Mouse (Mus musculus) cortical plate, adult 2 months (tissue): ENCODE results near the gene Nudt16. TPM values are rescaled to one million over a fixed set of nuclear protein-coding genes. Genes with fewer than 3 reads are reported as not detected.
"Not testable (repeated sequence)": the region's sequence is repeated elsewhere in the genome, so short reads cannot be mapped to it uniquely, and the experiment has no call there.

Experiments used
- H3K27ac ChIP-seq: fragments of 200-500 bp; 2 replicates; pipeline ENCODE4 v1.5.1; 2012; ENCODE audit warnings: low read length, control low read depth, inconsistent platforms; ENCODE audit not compliant: insufficient read depth
- H3K4me1 ChIP-seq: fragments of 200-500 bp; 2 replicates; pipeline ENCODE4 v1.6.1; 2011; ENCODE audit warnings: low read length; ENCODE audit not compliant: control insufficient read depth, insufficient read depth
- H3K4me3 ChIP-seq: fragments of 200-500 bp; 2 replicates; pipeline ENCODE4 v1.5.1; 2011; ENCODE audit warnings: mild to moderate bottlenecking, low read length, control low read depth; ENCODE audit not compliant: insufficient read depth
- CTCF ChIP-seq: fragments of 200-500 bp; IDR thresholded peaks from 2 replicates; pipeline ENCODE4 v1.5.1; 2011; ENCODE audit warnings: mild to moderate bottlenecking, control low read depth, low read length; ENCODE audit not compliant: insufficient read depth; ENCODE audit errors: extremely low read depth
- POLR2A ChIP-seq: fragments of 200-500 bp; IDR thresholded peaks from 2 replicates; pipeline ENCODE4 v1.6.1; 2011; ENCODE audit warnings: mild to moderate bottlenecking, low read length, control low read depth; ENCODE audit not compliant: insufficient read depth; ENCODE audit errors: extremely low read depth
- polyA plus RNA-seq: library from polyadenylated mRNA; depleted of rRNA; stranded (reverse); fragments of >200 nt; gene quantifications from 2 replicates; pipeline ENCODE4 v1.2.3, GENCODE M21; 2012; rRNA removed

Nudt16 gene
- polyA plus RNA-seq = 17.7 and 20.2 TPM in 2 replicates

DNA sequence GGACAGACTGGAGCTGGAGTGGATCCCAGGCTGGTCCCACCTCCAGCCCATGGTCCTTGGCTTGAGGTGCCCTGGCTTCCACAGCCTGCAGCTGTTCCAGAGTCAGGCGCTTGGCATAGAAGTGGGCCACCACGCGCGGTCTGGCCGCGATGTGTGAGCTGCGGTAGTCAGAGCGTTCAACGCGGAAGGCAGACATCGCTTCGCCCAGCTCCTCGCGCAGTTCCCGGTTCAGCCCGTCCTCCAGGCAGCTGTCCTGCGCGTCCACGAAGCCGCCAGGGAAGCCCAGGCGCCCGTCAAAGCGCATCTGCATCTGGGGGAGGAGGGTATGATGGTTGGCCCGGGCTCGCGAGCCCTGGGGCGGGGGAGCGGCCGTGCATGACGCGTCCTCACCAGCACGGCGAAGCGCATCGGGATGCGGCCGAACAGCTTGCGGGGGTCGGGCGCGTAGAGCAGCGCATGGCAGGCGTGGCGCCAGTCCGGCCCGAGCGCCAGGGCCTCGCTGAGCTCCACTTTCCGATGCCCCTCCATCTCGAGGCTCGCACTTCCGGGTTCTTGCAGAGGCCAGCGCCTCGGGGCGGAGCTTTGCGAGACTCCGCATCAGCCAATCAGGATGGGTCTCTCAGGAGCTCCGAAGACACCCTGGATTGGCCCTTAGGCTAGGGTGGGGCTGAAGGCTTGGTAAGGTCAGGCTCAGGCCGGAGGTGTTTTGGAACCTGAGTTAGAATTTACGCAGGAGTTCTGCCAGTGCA, at the start of gene Nudt16:
Gene Nudt16, minus strand, starts transcription at position 572 of the 749 bp plus-strand sequence.
- peak within 1 kb of the TSS; percentile 77 for H3K4me3 ChIP-seq
- H3K4me1 ChIP-seq = peaks cover 2% of the 10 kb centered on the region
- TF ChIP-seq CTCF (no peak), POLR2A (peak; percentile 55; the same call in 1 of the 2 replicates)
- peak within 1 kb of the TSS; percentile 94 for H3K27ac ChIP-seq

DNA sequence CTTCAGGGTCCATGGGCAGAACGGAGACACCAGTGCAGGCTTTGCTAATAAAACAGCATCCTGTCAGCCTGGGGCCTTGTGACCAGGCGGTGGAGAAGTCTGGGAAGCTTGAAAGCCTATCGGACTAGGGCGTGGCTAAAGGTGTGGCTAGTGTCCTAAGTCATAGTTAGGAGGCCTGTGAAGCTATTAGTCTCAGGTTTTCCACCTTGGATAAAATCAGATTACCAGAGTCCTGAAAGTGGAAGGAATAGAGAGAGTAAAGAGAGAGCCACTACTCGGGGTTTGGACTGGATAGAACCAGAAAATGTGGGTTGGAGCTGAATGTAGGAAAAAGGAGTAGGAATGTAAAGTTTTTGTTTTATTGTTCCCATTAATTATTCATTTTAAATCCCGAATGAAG, 13.4 kb upstream of the Nudt16 start, which contains the start of gene 1700080E11Rik:
Gene 1700080E11Rik, minus strand, starts transcription at position 101 of the 400 bp plus-strand sequence.
- Histone ChIP-seq H3K4me1 (no peaks in the 10 kb centered on the region), H3K27ac (no peak within 1 kb of the TSS), H3K4me3 (no peak within 1 kb of the TSS)
- TF ChIP-seq POLR2A (no peak), CTCF (no peak)

DNA sequence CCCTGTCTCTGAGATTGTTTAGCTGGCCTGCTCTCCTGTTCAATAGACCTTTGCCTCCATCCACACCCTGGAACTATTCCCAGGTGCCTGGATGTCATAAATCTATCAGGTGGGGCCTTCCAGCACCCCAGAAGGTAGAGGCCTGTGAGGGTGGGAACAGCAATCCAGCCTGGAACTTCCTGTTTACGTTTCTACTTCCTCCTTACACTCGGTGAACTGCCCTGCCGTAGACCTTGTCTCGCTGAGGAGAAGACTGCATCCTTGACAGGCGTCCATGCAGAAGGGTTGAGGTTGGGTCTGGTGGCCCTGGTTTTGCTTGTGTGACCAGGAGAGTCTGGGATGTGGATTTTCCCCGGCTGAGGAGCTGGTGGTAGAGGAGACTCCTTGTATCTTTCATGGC, 7.6 kb upstream of the Nudt16 start:
- Histone ChIP-seq H3K4me1 (no peaks in the 10 kb centered on the region), H3K4me3 (no peak overlapping the region), H3K27ac (no peak overlapping the region)
- TF ChIP-seq CTCF = no peak
- no peak for TF ChIP-seq POLR2A

DNA sequence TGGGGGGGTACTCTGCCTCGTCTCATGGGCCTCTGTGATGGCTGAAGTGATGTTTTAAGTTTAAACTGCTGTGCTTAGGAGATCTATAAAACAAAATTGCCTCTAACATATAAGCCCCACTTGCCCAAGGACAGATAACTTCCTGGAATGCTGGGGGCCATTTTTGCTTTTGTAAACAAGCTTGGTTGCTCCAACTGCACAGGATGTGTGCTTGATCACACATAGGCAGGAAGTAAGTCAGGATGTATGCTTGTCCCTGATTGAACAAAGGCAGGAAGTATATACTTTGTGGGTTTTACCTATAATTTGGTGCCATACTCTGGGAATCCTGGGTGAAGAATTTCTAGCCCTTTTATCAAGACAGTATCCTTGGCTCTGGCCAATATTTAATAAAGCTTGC, 4.8 kb upstream of the Nudt16 start:
- H3K4me3 ChIP-seq = no peak overlapping the region
- no peak for TF ChIP-seq CTCF
- no peak for TF ChIP-seq POLR2A
- peaks cover 2% of the 10 kb centered on the region; the same call in 1 of the 2 replicates for H3K4me1 ChIP-seq
- no peak overlapping the region for H3K27ac ChIP-seq

DNA sequence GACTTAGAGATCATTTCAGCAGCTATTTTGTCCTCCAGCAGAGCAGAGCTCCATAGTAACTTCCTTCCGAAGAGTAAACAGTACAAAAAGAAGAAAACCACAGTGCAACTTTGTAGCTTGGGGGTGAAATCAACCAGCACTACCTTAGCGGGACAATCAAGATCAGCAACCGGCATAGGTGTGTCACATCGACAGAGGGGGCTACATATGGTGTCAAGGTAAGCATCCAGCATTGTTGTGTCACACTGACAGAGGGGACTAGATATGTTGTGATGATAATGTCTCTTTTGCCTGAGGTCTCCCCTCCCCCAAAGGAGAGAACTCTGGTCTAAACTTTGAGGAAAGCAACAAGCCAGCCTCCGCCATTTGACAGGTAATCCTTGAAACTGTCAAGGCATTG, 2.9 kb upstream of the Nudt16 start:
- TF ChIP-seq POLR2A (no peak), CTCF (no peak)
- Histone ChIP-seq H3K27ac (no peak overlapping the region), H3K4me3 (no peak overlapping the region), H3K4me1 (peaks cover 2% of the 10 kb centered on the region)

DNA sequence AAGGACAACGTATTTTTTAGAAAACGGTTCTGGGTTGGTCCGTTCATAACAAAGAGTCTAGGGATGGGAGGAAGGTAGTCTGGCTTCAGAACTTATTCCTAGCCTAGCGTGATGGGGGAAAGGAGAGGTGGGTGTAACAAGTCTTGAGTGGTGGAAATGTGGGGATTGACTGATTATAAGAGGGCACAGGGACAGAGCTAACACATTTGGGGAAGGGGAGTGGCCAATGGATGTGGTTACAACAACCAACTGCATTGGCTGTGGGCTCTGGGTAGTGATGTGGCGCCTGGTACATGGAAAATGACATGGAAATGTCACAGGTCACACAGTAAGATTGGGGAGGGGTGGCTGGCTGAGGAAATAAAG, 361 bp upstream of the Nudt16 start:
- Histone ChIP-seq H3K4me3 (peak overlapping the region; percentile 77), H3K4me1 (peaks cover 2% of the 10 kb centered on the region), H3K27ac (peak overlapping the region; percentile 27)
- TF ChIP-seq CTCF = no peak
- TF ChIP-seq POLR2A = no peak

DNA sequence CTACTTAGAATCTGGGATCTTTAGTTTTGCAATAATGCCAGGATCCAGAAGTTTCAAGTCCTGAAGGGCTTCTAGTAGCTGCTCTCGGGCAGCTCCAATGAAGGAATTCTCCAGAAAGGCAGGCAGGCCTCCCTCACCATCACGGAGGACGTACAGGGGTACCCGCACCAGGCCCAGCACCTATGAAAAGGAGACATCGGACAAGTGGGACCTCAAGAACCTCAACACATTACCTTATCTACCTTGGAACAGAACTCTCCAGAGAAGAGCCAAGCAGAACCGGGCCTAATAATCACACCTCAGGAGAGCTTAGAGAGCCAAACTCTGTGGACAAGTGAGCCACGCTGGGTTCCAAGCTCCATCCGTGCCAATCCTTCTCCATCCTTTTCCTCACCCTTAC, 1.3 kb downstream of the Nudt16 start:
- Histone ChIP-seq H3K4me3 (no peak overlapping the region), H3K4me1 (peaks cover 2% of the 10 kb centered on the region), H3K27ac (no peak overlapping the region)
- TF ChIP-seq CTCF = no peak
- TF ChIP-seq POLR2A = no peak

DNA sequence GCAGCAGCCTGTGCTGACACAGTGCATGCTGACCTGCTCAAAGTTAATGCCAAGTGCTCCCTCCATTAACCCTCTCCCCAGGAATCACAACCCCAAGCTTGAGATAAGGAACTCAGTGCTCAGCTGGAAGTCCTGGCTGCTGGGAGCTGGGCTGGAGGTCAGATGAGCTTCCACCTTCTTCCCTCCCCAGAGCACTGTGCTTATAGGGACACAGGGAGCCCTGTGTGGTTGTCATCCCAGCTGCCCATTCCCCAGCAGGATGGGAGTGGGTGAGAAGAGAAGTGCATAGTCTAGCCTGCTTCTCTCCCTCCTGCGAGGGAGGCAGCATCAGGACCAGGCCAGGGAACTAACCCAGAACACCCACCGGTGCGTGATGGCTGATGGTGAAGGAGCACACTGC, 6.4 kb downstream of the Nudt16 start:
- not testable (repeated sequence) for H3K27ac ChIP-seq, H3K4me1 ChIP-seq

DNA sequence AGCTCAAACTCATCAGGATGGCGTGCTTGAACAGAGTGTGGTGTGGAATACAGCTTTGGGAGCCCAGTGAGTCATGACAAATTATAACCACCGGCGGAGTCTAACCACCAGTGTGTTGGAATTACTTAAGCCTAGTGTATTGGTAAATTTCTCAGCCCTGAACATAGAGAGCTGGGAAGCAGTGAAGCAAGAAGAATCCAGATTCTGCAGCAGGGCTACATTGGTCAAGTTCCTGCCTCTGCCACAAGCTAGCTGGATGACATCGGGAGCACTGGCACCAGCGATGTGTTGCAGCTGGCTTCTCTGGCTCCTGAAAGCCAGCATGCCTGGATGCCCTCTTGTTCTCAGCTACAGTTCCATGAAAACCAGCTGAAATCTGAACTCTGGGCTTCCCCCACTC, 27.7 kb downstream of the Nudt16 start:
- no peak overlapping the region for H3K27ac ChIP-seq
- TF ChIP-seq POLR2A (no peak), CTCF (no peak)
- H3K4me1 ChIP-seq = no peaks in the 10 kb centered on the region
- H3K4me3 ChIP-seq = no peak overlapping the region

More for the DNA sequence above, 6.4 kb downstream of the Nudt16 start:
- H3K4me3 ChIP-seq = not testable (repeated sequence)

DNA sequence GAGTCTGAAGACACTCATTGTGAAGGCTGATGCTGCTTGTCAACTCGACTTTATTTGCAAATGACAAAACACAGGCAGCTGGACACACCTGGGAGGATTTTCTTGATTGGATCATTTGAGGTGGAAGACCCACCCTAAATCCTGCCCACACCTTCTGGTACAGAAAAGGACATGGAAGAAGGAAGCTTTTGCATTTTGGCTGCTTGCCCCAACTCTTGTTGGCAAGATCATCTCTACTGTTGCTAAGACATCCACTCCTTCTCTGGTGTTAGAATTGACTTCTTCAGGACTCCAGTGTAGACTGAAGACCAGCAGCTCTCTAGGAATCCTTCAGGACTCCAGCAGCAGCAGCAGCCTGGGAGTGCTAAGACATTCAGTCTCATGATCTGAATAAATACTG, 29.7 kb downstream of the Nudt16 start:
- Histone ChIP-seq H3K27ac (no peak overlapping the region), H3K4me3 (no peak overlapping the region), H3K4me1 (peaks cover 2% of the 10 kb centered on the region; the same call in 1 of the 2 replicates)
- TF ChIP-seq CTCF = no peak
- no peak for TF ChIP-seq POLR2A
